In the genomic region with DNA sequence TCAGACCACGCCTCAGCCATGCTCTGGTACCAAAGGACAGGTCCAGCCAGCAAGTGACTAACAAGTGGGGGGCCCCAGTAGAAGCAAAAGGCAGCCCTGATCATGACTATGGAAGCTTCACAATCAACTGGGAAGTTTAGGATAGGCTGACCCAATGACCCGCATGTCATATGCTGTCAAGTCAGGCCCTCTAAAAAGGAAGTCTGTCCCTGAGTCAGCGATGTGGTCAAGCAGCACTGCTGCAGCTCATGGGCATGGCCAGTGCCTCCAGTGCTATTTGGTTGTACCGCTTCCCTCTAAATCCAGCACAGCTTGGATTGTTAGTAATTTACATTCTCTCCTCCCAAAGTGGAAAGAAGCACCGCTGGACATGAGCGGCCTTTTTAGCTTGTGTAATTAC, we compare ENCODE assay signal across 13 mouse cellular contexts. TPM values are rescaled to one million over a fixed set of nuclear protein-coding genes. Genes with fewer than 3 reads are reported as not detected.
DNase-seq lines count a peak whose midpoint lies in the region; ATAC-seq lines count a peak whose summit lies in the region.
"Had no signal": no experiment of that assay in that cellular context is flagged by ENCODE, and none has a peak within 500 bp of the region (broad histone marks: within the 10 kb centered on the region; RNA-seq: fewer than 3 reads in every experiment).

No protein-coding gene starts in this region.

- ATAC-seq in hindbrain, embryonic 16.5 days, result no peak
- peak; percentile 81 for ATAC-seq in megakaryocyte, adult 5-6 weeks (ENCODE audit: poor library complexity, severe bottlenecking)
- ATAC-seq in erythroid progenitor cell, adult 5-6 weeks (replicated peaks; ENCODE audit: low FRiP score, poor library complexity, severe bottlenecking), result no peak
- ATAC-seq: forebrain, embryonic 16.5 days had no signal

- 82% methylated on average over 6 of the region's 6 CpGs for WGBS in hindbrain, embryonic 16.5 days

- H3K36me3 ChIP-seq in hindbrain, embryonic 16.5 days (ENCODE audit: control insufficient read depth, insufficient read depth, low read length), result no peaks in the 10 kb centered on the region
- H3K36me3 ChIP-seq: limb, embryonic 10.5 days had no signal

- no peaks in the 10 kb centered on the region for H3K27me3 ChIP-seq in hindbrain, embryonic 16.5 days (replicated peaks; ENCODE audit: control insufficient read depth, insufficient read depth, low read length)

- H3K4me2 ChIP-seq in hindbrain, embryonic 16.5 days (ENCODE audit: low read length), result no peak overlapping the region

- no peaks in the 10 kb centered on the region for H3K9me3 ChIP-seq in hindbrain, embryonic 16.5 days (ENCODE audit: control insufficient read depth, low read length)
- H3K9me3 ChIP-seq: limb, embryonic 10.5 days had no signal

- no peak overlapping the region for H3K9ac ChIP-seq in hindbrain, embryonic 16.5 days (ENCODE audit: low read depth, low read length)

- DNase-seq in layer of hippocampus, adult 9-11 months, result peak; percentile 77
- no peak for DNase-seq in layer of hippocampus, postnatal 10 days (ENCODE audit: low spot score in 2 of 2)
- no peak for DNase-seq in adipocyte (ENCODE audit: low spot score)
- DNase-seq in thymus, postnatal 25 days, result no peak
- DNase-seq: adrenal gland, adult 2 months; cerebellum, postnatal 14 days; kidney, postnatal 14 days had no signal

- H3K4me3 ChIP-seq in brown adipose tissue, adult 24 weeks (ENCODE audit: insufficient read depth, low read depth, low read length), result no peak overlapping the region
- no peak overlapping the region for H3K4me3 ChIP-seq in hindbrain, embryonic 16.5 days (ENCODE audit: low read length)
- H3K4me3 ChIP-seq: limb, embryonic 10.5 days had no signal

- peaks cover 26% of the 10 kb centered on the region for H3K4me1 ChIP-seq in brown adipose tissue, adult 24 weeks (ENCODE audit: control insufficient read depth, insufficient read depth, insufficient read length, low read length)
- H3K4me1 ChIP-seq in hindbrain, embryonic 16.5 days (ENCODE audit: control insufficient read depth, insufficient read depth, low read depth, low read length), result peaks cover 9% of the 10 kb centered on the region

- peak overlapping the region; percentile 69 for H3K27ac ChIP-seq in brown adipose tissue, adult 24 weeks (replicated peaks; ENCODE audit: low read depth, low read length)
- H3K27ac ChIP-seq in hindbrain, embryonic 16.5 days (ENCODE audit: low read depth, low read length), result peak overlapping the region; percentile 51
- H3K27ac ChIP-seq: limb, embryonic 10.5 days had no signal

RNA-seq across cellular contexts. Expression of a gene that starts 32.7 kb away (rescaled TPM):
- total RNA-seq in layer of hippocampus, postnatal 10 days (2021), result 10 to 100 TPM; 27.1 to 31.3 TPM
- polyA plus RNA-seq in brown adipose tissue, adult 24 weeks (2012; ENCODE audit: insufficient read depth, insufficient read length, missing spikeins), result 8.2 and 8.9 TPM in 2 replicates
- 36.2 and 40.4 TPM in 2 replicates for polyA plus RNA-seq in hindbrain, embryonic 16.5 days (2015; fragmentation: Nextera tagmentation; extraction: Ambion mirVana)
- 78.2 and 82.1 TPM in 2 replicates for total RNA-seq in megakaryocyte, adult 5-6 weeks (2015)
- total RNA-seq in megakaryocyte, adult 5-6 weeks (2017), result 141 and 154 TPM in 2 replicates
- total RNA-seq in erythroid progenitor cell, adult 5-6 weeks (2015; ENCODE audit: low replicate concordance), result 98.7 and 104 TPM in 2 replicates
- total RNA-seq in erythroid progenitor cell, adult 5-6 weeks (2017; ENCODE audit: low replicate concordance), result 113 and 121 TPM in 2 replicates

RNA-seq across cellular contexts. Expression of a gene that starts 52.3 kb away (rescaled TPM):
- total RNA-seq in layer of hippocampus, postnatal 10 days (2021), result 1 to 10 TPM; 4.4 to 5.4 TPM
- polyA plus RNA-seq in brown adipose tissue, adult 24 weeks (2012; ENCODE audit: insufficient read depth, insufficient read length, missing spikeins), result 0.24 and 0.42 TPM in 2 replicates
- polyA plus RNA-seq in hindbrain, embryonic 16.5 days (2015; fragmentation: Nextera tagmentation; extraction: Ambion mirVana), result 5.0 and 5.2 TPM in 2 replicates
- 25.0 and 31.4 TPM in 2 replicates for total RNA-seq in megakaryocyte, adult 5-6 weeks (2015)
- 8.4 and 9.6 TPM in 2 replicates for total RNA-seq in megakaryocyte, adult 5-6 weeks (2017)
- 1.7 and 11.5 TPM in 2 replicates for total RNA-seq in erythroid progenitor cell, adult 5-6 weeks (2015; ENCODE audit: low replicate concordance)
- total RNA-seq in erythroid progenitor cell, adult 5-6 weeks (2017; ENCODE audit: low replicate concordance), result 3.0 TPM in 1 of 2 replicates, not detected in the other

RNA-seq across cellular contexts. Expression of a gene that starts 59.1 kb away (rescaled TPM):
- 10 to 100 TPM; 45.4 to 52.1 TPM for total RNA-seq in layer of hippocampus, postnatal 10 days (2021)
- polyA plus RNA-seq in brown adipose tissue, adult 24 weeks (2012; ENCODE audit: insufficient read depth, insufficient read length, missing spikeins), result 582 and 811 TPM in 2 replicates
- 204 and 212 TPM in 2 replicates for polyA plus RNA-seq in hindbrain, embryonic 16.5 days (2015; fragmentation: Nextera tagmentation; extraction: Ambion mirVana)
- 368 and 391 TPM in 2 replicates for total RNA-seq in megakaryocyte, adult 5-6 weeks (2015)
- total RNA-seq in megakaryocyte, adult 5-6 weeks (2017), result 149 and 154 TPM in 2 replicates
- total RNA-seq in erythroid progenitor cell, adult 5-6 weeks (2015; ENCODE audit: low replicate concordance), result 98.9 and 165 TPM in 2 replicates
- 37.9 and 53.8 TPM in 2 replicates for total RNA-seq in erythroid progenitor cell, adult 5-6 weeks (2017; ENCODE audit: low replicate concordance)
